Comparison of ENCODE assay signal across 15 mouse cellular contexts in genomic region chr11:101023371-101023770, GRCm38 (mm10). TPM values are rescaled to one million over a fixed set of nuclear protein-coding genes. Genes with fewer than 3 reads are reported as not detected.
DNase-seq lines count a peak whose midpoint lies in the region; ATAC-seq and TF ChIP-seq lines count a peak whose summit lies in the region.
"Had no signal": no experiment of that assay in that cellular context is flagged by ENCODE, and none has a peak within 500 bp of the region (broad histone marks: within the 10 kb centered on the region; RNA-seq: fewer than 3 reads in every experiment).

No protein-coding gene starts in this region.

- H3K9ac ChIP-seq in hindbrain, postnatal 0 days (replicated peaks; ENCODE audit: low read length), result no peak overlapping the region
- H3K9ac ChIP-seq: midbrain, embryonic 12.5 days had no signal

- WGBS in hindbrain, postnatal 0 days, result 51% methylated on average over 12 of the region's 12 CpGs
- 89% methylated on average over 12 of the region's 12 CpGs for WGBS in hindbrain, embryonic 10.5 days

- ATAC-seq in hindbrain, postnatal 0 days, result peak; percentile 70; the same call in 1 of the 2 replicates

- no peak overlapping the region for H3K4me2 ChIP-seq in hindbrain, postnatal 0 days (ENCODE audit: low read depth, low read length)
- H3K4me2 ChIP-seq: liver, embryonic 11.5 days; midbrain, embryonic 12.5 days had no signal

- no peak overlapping the region for H3K4me3 ChIP-seq in hindbrain, postnatal 0 days (ENCODE audit: low read length)
- H3K4me3 ChIP-seq in hindbrain, embryonic 10.5 days, result no peak overlapping the region
- H3K4me3 ChIP-seq: midbrain, embryonic 12.5 days had no signal

- H3K27me3 ChIP-seq in hindbrain, postnatal 0 days (ENCODE audit: insufficient read depth, low read length), result no peaks in the 10 kb centered on the region
- H3K27me3 ChIP-seq in hindbrain, embryonic 10.5 days (ENCODE audit: insufficient read depth, poor library complexity, severe bottlenecking), result no peaks in the 10 kb centered on the region
- H3K27me3 ChIP-seq: midbrain, embryonic 12.5 days had no signal

- no peak; the same call in 1 of the 2 replicates for TF ChIP-seq CTCF in hindbrain, postnatal 0 days (IDR thresholded peaks at IDR 0.05; ENCODE audit: low read depth)

- H3K27ac ChIP-seq in hindbrain, postnatal 0 days, result no peak overlapping the region
- no peak overlapping the region for H3K27ac ChIP-seq in hindbrain, embryonic 10.5 days
- H3K27ac ChIP-seq: midbrain, embryonic 12.5 days; stomach, postnatal 0 days had no signal

- peaks cover 74% of the 10 kb centered on the region for H3K36me3 ChIP-seq in hindbrain, postnatal 0 days (ENCODE audit: insufficient read depth, low read length)
- peaks cover 90% of the 10 kb centered on the region for H3K36me3 ChIP-seq in hindbrain, embryonic 10.5 days

- H3K4me1 ChIP-seq in hindbrain, postnatal 0 days (ENCODE audit: insufficient read depth, low read length), result no peaks in the 10 kb centered on the region
- H3K4me1 ChIP-seq in hindbrain, embryonic 10.5 days (replicated peaks), result no peaks in the 10 kb centered on the region
- H3K4me1 ChIP-seq: midbrain, embryonic 12.5 days had no signal

- DNase-seq in hindbrain, postnatal 0 days (ENCODE audit: low spot score), result peak; percentile 78
- DNase-seq in hindbrain, embryonic 10.5 days (ENCODE audit: low spot score), result no peak
- DNase-seq in right cerebral cortex, postnatal 14 days, result peak; percentile 56
- DNase-seq in right cerebral cortex, adult 18-20 months, result no peak
- peak; percentile 96 to 97 for DNase-seq in cerebellum, postnatal 10 days
- no peak for DNase-seq in embryo, embryonic 10 days (ENCODE audit: low spot score)
- DNase-seq in thymus, postnatal 0 days (ENCODE audit: low spot score), result no peak
- DNase-seq: adrenal gland, postnatal 14 days; kidney, adult 9 months; lung, postnatal 14 days had no signal

- no peaks in the 10 kb centered on the region for H3K9me3 ChIP-seq in hindbrain, postnatal 0 days (ENCODE audit: low read length)
- no peaks in the 10 kb centered on the region for H3K9me3 ChIP-seq in hindbrain, embryonic 10.5 days
- H3K9me3 ChIP-seq: midbrain, embryonic 12.5 days had no signal

RNA-seq across cellular contexts. Expression of gene Atp6v0a1, which starts 14.1 kb away (rescaled TPM):
- 213 and 222 TPM in 2 replicates for total RNA-seq in hindbrain, postnatal 0 days (2014; rRNA removed)
- polyA plus RNA-seq in hindbrain, postnatal 0 days (2015; fragmentation: Nextera tagmentation; extraction: Ambion mirVana), result 162 and 181 TPM in 2 replicates
- polyA plus RNA-seq in hindbrain, embryonic 10.5 days (2016; fragmentation: Nextera tagmentation; extraction: Ambion mirVana), result 36.2 and 48.1 TPM in 2 replicates
- 17.6 and 19.1 TPM in 2 replicates for polyA plus RNA-seq in thymus, postnatal 0 days (2015; fragmentation: Nextera tagmentation; extraction: Ambion mirVana)

RNA-seq across cellular contexts. Expression of gene Naglu, which starts 46.4 kb away (rescaled TPM):
- total RNA-seq in hindbrain, postnatal 0 days (2014; rRNA removed), result 23.1 and 23.8 TPM in 2 replicates
- polyA plus RNA-seq in hindbrain, postnatal 0 days (2015; fragmentation: Nextera tagmentation; extraction: Ambion mirVana), result 15.3 and 17.0 TPM in 2 replicates
- 11.2 and 12.9 TPM in 2 replicates for polyA plus RNA-seq in hindbrain, embryonic 10.5 days (2016; fragmentation: Nextera tagmentation; extraction: Ambion mirVana)
- polyA plus RNA-seq in thymus, postnatal 0 days (2015; fragmentation: Nextera tagmentation; extraction: Ambion mirVana), result 10.5 and 11.5 TPM in 2 replicates

RNA-seq across cellular contexts. Expression of gene Cavin1, which starts 52.7 kb away (rescaled TPM):
- total RNA-seq in hindbrain, postnatal 0 days (2014; rRNA removed), result 19.7 and 26.3 TPM in 2 replicates
- 48.6 and 50.2 TPM in 2 replicates for polyA plus RNA-seq in hindbrain, postnatal 0 days (2015; fragmentation: Nextera tagmentation; extraction: Ambion mirVana)
- 18.2 and 21.4 TPM in 2 replicates for polyA plus RNA-seq in hindbrain, embryonic 10.5 days (2016; fragmentation: Nextera tagmentation; extraction: Ambion mirVana)
- 61.0 and 64.2 TPM in 2 replicates for polyA plus RNA-seq in thymus, postnatal 0 days (2015; fragmentation: Nextera tagmentation; extraction: Ambion mirVana)

RNA-seq across cellular contexts. Expression of gene Hsd17b1, which starts 54.8 kb away (rescaled TPM):
- 0.16 and 0.22 TPM in 2 replicates for total RNA-seq in hindbrain, postnatal 0 days (2014; rRNA removed)
- polyA plus RNA-seq in hindbrain, postnatal 0 days (2015; fragmentation: Nextera tagmentation; extraction: Ambion mirVana), result not detected in 2 replicates
- polyA plus RNA-seq in hindbrain, embryonic 10.5 days (2016; fragmentation: Nextera tagmentation; extraction: Ambion mirVana), result 0.14 TPM in 1 of 2 replicates, not detected in the other
- polyA plus RNA-seq in thymus, postnatal 0 days (2015; fragmentation: Nextera tagmentation; extraction: Ambion mirVana), result 0.10 and 0.13 TPM in 2 replicates
- total RNA-seq: hematopoietic stem cell, adult 5-6 weeks had no signal
- polyA plus RNA-seq: neural tube, embryonic 11.5 days had no signal

RNA-seq across cellular contexts. Expression of gene Coasy, which starts 59.0 kb away (rescaled TPM):
- 45.7 and 53.2 TPM in 2 replicates for total RNA-seq in hindbrain, postnatal 0 days (2014; rRNA removed)
- polyA plus RNA-seq in hindbrain, postnatal 0 days (2015; fragmentation: Nextera tagmentation; extraction: Ambion mirVana), result 34.5 and 35.1 TPM in 2 replicates
- polyA plus RNA-seq in hindbrain, embryonic 10.5 days (2016; fragmentation: Nextera tagmentation; extraction: Ambion mirVana), result 53.1 and 59.6 TPM in 2 replicates
- 37.3 and 40.5 TPM in 2 replicates for polyA plus RNA-seq in thymus, postnatal 0 days (2015; fragmentation: Nextera tagmentation; extraction: Ambion mirVana)

Comparison
In these comparisons a context has a peak if more than half of its experiments do, and no peak if none do; other contexts are left out.
1. DNase-seq: peak in hindbrain, postnatal 0 days (single experiment), right cerebral cortex, postnatal 14 days (single experiment) and cerebellum, postnatal 10 days (2 of 2); none in hindbrain, embryonic 10.5 days (single experiment), right cerebral cortex, adult 18-20 months (single experiment), embryo, embryonic 10 days (single experiment) and thymus, postnatal 0 days (single experiment).